Mouse (Mus musculus) kidney, postnatal 0 days (tissue): Measurements from ENCODE around the gene Cops4. TPM values are rescaled to one million over a fixed set of nuclear protein-coding genes. Genes with fewer than 3 reads are reported as not detected.

Source experiments
- ATAC-seq: fragments of 200-750 bp; cut with Nextera tagmentation; replicated peaks from 2 replicates; pipeline ENCODE4 v1.8.0; 2017; ENCODE audit warnings: low read depth, moderate number of reproducible peaks, moderate TSS enrichment, moderate library complexity; ENCODE audit not compliant: low FRiP score
- DNase-seq: peaks from one replicate; pipeline ENCODE4 v3.0.0-alpha.2; 2016; ENCODE audit warnings: low spot score
- H3K27ac ChIP-seq: fragments of 300-500 bp; sonication (generic); 2 replicates; pipeline ENCODE4 v1.5.1; 2014; ENCODE audit warnings: mild to moderate bottlenecking
- H3K27me3 ChIP-seq: fragments of 300-500 bp; sonication (generic); 2 replicates; pipeline ENCODE4 v1.6.1; 2014; ENCODE audit warnings: low read length, mixed read lengths; ENCODE audit not compliant: insufficient read depth
- H3K36me3 ChIP-seq: fragments of 300-500 bp; sonication (generic); 2 replicates; pipeline ENCODE4 v1.6.1; 2014; ENCODE audit warnings: low read length, mixed read lengths; ENCODE audit not compliant: insufficient read depth
- H3K4me1 ChIP-seq: fragments of 300-500 bp; sonication (generic); replicated peaks from 2 replicates; pipeline ENCODE4 v1.6.1; 2014; ENCODE audit warnings: antibody characterized with exemption, low read length, mixed read lengths; ENCODE audit not compliant: insufficient read depth
- H3K4me2 ChIP-seq: fragments of 300-500 bp; sonication (generic); 2 replicates; pipeline ENCODE4 v1.6.1; 2014; ENCODE audit warnings: mild to moderate bottlenecking, low read length, moderate library complexity, mixed read lengths
- H3K4me3 ChIP-seq: fragments of 300-500 bp; sonication (generic); replicated peaks from 2 replicates; pipeline ENCODE4 v1.5.1; 2014; ENCODE audit warnings: low read depth, low read length
- H3K9ac ChIP-seq: fragments of 300-500 bp; sonication (generic); 2 replicates; pipeline ENCODE4 v1.6.1; 2014; ENCODE audit warnings: low read depth, low read length
- H3K9me3 ChIP-seq: fragments of 300-500 bp; sonication (generic); replicated peaks from 2 replicates; pipeline ENCODE4 v1.6.1; 2016; ENCODE audit warnings: low read length, inconsistent platforms, mixed read lengths
- CTCF ChIP-seq: IDR thresholded peaks from 2 replicates; pipeline ENCODE4 v1.5.1; 2016; ENCODE audit warnings: antibody characterized with exemption, low read depth, mild to moderate bottlenecking, moderate library complexity
- WGBS: fragments of 180-500 bp; shearing (Covaris S2); extraction: QIAGEN DNeasy Blood & Tissue Kit; methylation state at CpG from one replicate; pipeline ENCODE4 v1.1.7; 2014; 5-methylcytosine and 5-hydroxymethylcytosine counted together
- polyA plus RNA-seq: library from polyadenylated mRNA; unstranded; fragments of >200 nt; fragmentation: Nextera tagmentation; extraction: Ambion mirVana; gene quantifications from 2 replicates; pipeline ENCODE4 v1.2.1, GENCODE M21; 2015

Cops4 gene
- polyA plus RNA-seq, 1 experiment from 2014 or later, result 142 TPM

GRCm38 (mm10) chr5:100569997-100570595 is 52.0 kb downstream of the Cops4 start:
- Histone ChIP-seq H3K27ac (peak overlapping the region; percentile 10; the same call in 1 of the 2 replicates), H3K9me3 (no peaks in the 10 kb centered on the region), H3K27me3 (no peaks in the 10 kb centered on the region), H3K4me1 (peaks cover 20% of the 10 kb centered on the region), H3K36me3 (no peaks in the 10 kb centered on the region), H3K4me3 (peak overlapping the region; percentile 22), H3K9ac (no peak overlapping the region), H3K4me2 (peak overlapping the region; percentile 30)
- DNase-seq, result no peak
- 65% methylated on average over 13 of the region's 13 CpGs for WGBS
- ATAC-seq, result no peak
- TF ChIP-seq CTCF, result no peak

GRCm38 (mm10) chr5:100570716-100571115 is 52.6 kb downstream of the Cops4 start:
- H3K27ac ChIP-seq, result peak overlapping the region; percentile 10
- WGBS, result 19% methylated on average over 8 of the region's 8 CpGs
- H3K27me3 ChIP-seq, result no peaks in the 10 kb centered on the region
- H3K9ac ChIP-seq, result no peak overlapping the region
- H3K4me2 ChIP-seq, result peak overlapping the region; percentile 30
- no peaks in the 10 kb centered on the region for H3K9me3 ChIP-seq
- peak overlapping the region; percentile 22 for H3K4me3 ChIP-seq
- TF ChIP-seq CTCF, result no peak
- peaks cover 20% of the 10 kb centered on the region for H3K4me1 ChIP-seq
- DNase-seq, result peak; percentile 79
- H3K36me3 ChIP-seq, result no peaks in the 10 kb centered on the region
- ATAC-seq, result no peak

- Histone ChIP-seq H3K9me3 (no peaks in the 10 kb centered on the region), H3K27me3 (no peaks in the 10 kb centered on the region), H3K4me1 (peaks cover 15% of the 10 kb centered on the region), H3K4me2 (peak within 1 kb of the TSS; percentile 30), H3K27ac (0 out of 2 replicates have a peak within 1 kb of the TSS, but pooled peaks have one; percentile 10), H3K9ac (0 out of 2 replicates have a peak within 1 kb of the TSS, but pooled peaks have one; percentile 1), H3K36me3 (no peaks in the 10 kb centered on the region), H3K4me3 (peak within 1 kb of the TSS; percentile 22)
- ATAC-seq (no peak), DNase-seq (peak; percentile 53)
- 22% methylated on average over 7 of the region's 7 CpGs for WGBS
- TF ChIP-seq CTCF, result no peak
These were observed 54.0 kb downstream of the Cops4 start, which contains the start of gene Plac8 for GRCm38 (mm10) chr5:100572069-100572468. Plac8 (minus strand) TSS chr5:100572245.

- WGBS, result 83% methylated on average over 5 of the region's 5 CpGs
- no peak for TF ChIP-seq CTCF
- ATAC-seq (no peak), DNase-seq (no peak)
- no peaks in the 10 kb centered on the region for H3K9me3 ChIP-seq
- H3K4me2 ChIP-seq, result no peak overlapping the region
- H3K4me3 ChIP-seq, result no peak overlapping the region
- no peak overlapping the region for H3K9ac ChIP-seq
- H3K36me3 ChIP-seq, result no peaks in the 10 kb centered on the region
- H3K4me1 ChIP-seq, result 0 out of 2 replicates have a peak, but pooled peaks cover 5% of the 10 kb centered on the region
- H3K27ac ChIP-seq, result no peak overlapping the region
- H3K27me3 ChIP-seq, result no peaks in the 10 kb centered on the region
These were observed 55.1 kb downstream of the Cops4 start for GRCm38 (mm10) chr5:100573256-100573655.

- Histone ChIP-seq H3K4me2 (no peak overlapping the region), H3K4me1 (no peaks in the 10 kb centered on the region), H3K27me3 (no peaks in the 10 kb centered on the region), H3K9me3 (no peaks in the 10 kb centered on the region), H3K9ac (no peak overlapping the region), H3K4me3 (no peak overlapping the region), H3K27ac (no peak overlapping the region), H3K36me3 (no peaks in the 10 kb centered on the region)
- peak; percentile 44; the same call in 1 of the 2 replicates for TF ChIP-seq CTCF
- DNase-seq (no peak), ATAC-seq (no peak)
- WGBS, result 52% methylated on average over 1 of the region's 1 CpGs
These were observed 56.7 kb downstream of the Cops4 start for GRCm38 (mm10) chr5:100574771-100575170.

GRCm38 (mm10) chr5:100578863-100579411 is 60.8 kb downstream of the Cops4 start:
- WGBS, result 82% methylated on average over 5 of the region's 5 CpGs
- H3K27me3 ChIP-seq, result no peaks in the 10 kb centered on the region
- no peak for TF ChIP-seq CTCF
- H3K9me3 ChIP-seq, result no peaks in the 10 kb centered on the region
- no peak overlapping the region for H3K27ac ChIP-seq
- H3K9ac ChIP-seq, result no peak overlapping the region
- DNase-seq (no peak), ATAC-seq (no peak)
- H3K36me3 ChIP-seq, result no peaks in the 10 kb centered on the region
- no peaks in the 10 kb centered on the region for H3K4me1 ChIP-seq
- H3K4me2 ChIP-seq, result no peak overlapping the region
- no peak overlapping the region for H3K4me3 ChIP-seq
